Mouse (Mus musculus): ENCODE measurements around the gene Spg7. TPM values are rescaled to one million over a fixed set of nuclear protein-coding genes. Genes with fewer than 3 reads are reported as not detected.

Spg7 gene
- polyA plus RNA-seq (2012; rRNA removed): 76.9 and 93.5 TPM in 2 replicates

DNA sequence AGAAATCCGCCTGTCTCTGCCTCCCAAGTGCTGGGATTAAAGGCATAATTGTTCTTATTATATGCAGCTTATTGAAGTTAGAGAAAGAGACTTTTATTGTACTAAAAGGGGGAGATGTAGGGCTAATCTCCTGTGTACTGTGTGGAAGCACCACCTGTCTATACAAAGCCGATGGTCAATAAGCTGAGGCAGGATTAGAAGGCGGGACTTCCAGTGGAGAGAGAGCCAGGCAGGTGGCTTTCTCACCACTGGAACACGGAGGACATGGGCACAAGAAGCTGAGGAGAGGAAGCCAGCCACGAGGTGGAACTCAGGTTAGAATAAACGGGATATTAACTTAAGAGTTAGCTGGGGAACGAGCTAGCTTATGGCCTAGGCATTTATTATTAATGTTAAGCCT lies at the start of gene Spg7:
Spg7 (plus strand) TSS at position 222 of the 400 bp plus-strand sequence.
- H3K4me1 ChIP-seq (ENCODE audit: control insufficient read depth, insufficient read depth, low read length): peaks cover 8% of the 10 kb centered on the region
- TF ChIP-seq CTCF (IDR thresholded peaks at IDR 0.05; ENCODE audit: extremely low read depth, insufficient read depth, low read length) (no peak), POLR2A (IDR thresholded peaks at IDR 0.05; ENCODE audit: extremely low read depth, insufficient read depth, low read length) (no peak)
- H3K27ac ChIP-seq (ENCODE audit: insufficient read depth, low read length): no peak within 1 kb of the TSS
- H3K4me3 ChIP-seq (ENCODE audit: insufficient read depth, low read length): no peak within 1 kb of the TSS; the same call in 1 of the 2 replicates

DNA sequence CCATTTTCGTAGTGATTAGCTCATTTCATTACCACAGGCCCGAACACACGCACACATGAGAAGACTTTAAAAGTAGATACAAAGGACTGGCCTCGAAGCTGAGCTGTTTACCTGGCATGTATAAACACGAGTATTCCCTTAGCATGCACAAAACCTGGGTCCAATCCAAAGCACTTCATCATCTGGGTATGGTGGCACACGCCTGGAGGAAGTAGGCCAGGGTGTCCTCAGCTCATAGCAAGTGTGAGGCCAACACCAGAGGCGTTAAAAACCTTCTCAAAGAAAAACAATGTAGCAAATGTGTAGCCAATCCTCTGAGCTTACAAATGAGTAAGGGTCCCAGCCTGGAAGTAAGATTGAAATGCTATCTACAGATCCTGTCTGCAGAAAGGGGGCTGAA lies 48.3 kb upstream of the Spg7 start:
- Histone ChIP-seq H3K27ac (ENCODE audit: insufficient read depth, low read length) (no peak overlapping the region), H3K4me1 (ENCODE audit: control insufficient read depth, insufficient read depth, low read length) (peaks cover 12% of the 10 kb centered on the region)
- TF ChIP-seq CTCF (IDR thresholded peaks at IDR 0.05; ENCODE audit: extremely low read depth, insufficient read depth, low read length) (no peak), POLR2A (IDR thresholded peaks at IDR 0.05; ENCODE audit: extremely low read depth, insufficient read depth, low read length) (no peak)

DNA sequence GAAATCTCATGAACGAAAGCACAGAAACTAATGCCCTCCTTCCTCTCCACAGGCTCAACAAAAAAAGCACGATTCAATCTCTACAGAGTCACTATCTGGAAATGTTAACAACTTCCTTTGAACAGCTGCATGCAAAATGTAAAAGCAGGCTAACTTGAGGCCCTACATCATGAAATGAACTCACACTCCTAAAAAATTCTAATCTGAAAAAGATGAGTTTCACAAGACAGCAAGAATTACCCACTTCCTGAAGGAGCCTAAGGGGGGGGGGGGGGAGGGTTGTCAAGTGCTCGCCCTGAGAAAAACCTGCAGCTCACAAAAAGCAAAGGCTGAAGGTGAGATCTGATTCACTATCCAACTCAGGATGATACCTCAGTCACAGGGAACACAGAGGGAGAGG lies 47.7 kb upstream of the Spg7 start:
- no peak overlapping the region for H3K4me3 ChIP-seq (ENCODE audit: insufficient read depth, low read length)
- TF ChIP-seq CTCF (IDR thresholded peaks at IDR 0.05; ENCODE audit: extremely low read depth, insufficient read depth, low read length) (no peak), POLR2A (IDR thresholded peaks at IDR 0.05; ENCODE audit: extremely low read depth, insufficient read depth, low read length) (no peak)
- peaks cover 14% of the 10 kb centered on the region for H3K4me1 ChIP-seq (ENCODE audit: control insufficient read depth, insufficient read depth, low read length)
- no peak overlapping the region for H3K27ac ChIP-seq (ENCODE audit: insufficient read depth, low read length)

More for the DNA sequence above, 48.3 kb upstream of the Spg7 start:
- no peak overlapping the region for H3K4me3 ChIP-seq (ENCODE audit: insufficient read depth, low read length)

DNA sequence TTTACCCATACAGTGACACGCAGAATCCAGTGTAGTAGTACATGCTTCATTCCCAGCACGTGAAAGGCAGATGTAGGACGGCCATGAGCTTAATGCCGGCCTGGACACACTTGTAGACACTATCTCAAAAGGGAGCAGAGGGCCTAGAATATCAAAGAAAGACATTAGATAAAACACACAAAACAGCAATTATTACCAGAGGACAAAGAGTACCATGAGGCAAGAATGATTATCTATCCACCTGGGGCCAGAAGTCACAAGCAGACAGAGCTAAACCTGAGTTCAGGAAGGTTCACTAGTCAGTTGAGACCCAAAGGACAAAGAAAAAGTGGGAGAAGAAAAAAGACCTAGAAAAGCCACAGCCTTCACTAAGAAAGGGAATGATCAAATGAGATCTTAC lies 45.6 kb upstream of the Spg7 start:
- TF ChIP-seq POLR2A (IDR thresholded peaks at IDR 0.05; ENCODE audit: extremely low read depth, insufficient read depth, low read length): no peak
- TF ChIP-seq CTCF (IDR thresholded peaks at IDR 0.05; ENCODE audit: extremely low read depth, insufficient read depth, low read length): no peak

DNA sequence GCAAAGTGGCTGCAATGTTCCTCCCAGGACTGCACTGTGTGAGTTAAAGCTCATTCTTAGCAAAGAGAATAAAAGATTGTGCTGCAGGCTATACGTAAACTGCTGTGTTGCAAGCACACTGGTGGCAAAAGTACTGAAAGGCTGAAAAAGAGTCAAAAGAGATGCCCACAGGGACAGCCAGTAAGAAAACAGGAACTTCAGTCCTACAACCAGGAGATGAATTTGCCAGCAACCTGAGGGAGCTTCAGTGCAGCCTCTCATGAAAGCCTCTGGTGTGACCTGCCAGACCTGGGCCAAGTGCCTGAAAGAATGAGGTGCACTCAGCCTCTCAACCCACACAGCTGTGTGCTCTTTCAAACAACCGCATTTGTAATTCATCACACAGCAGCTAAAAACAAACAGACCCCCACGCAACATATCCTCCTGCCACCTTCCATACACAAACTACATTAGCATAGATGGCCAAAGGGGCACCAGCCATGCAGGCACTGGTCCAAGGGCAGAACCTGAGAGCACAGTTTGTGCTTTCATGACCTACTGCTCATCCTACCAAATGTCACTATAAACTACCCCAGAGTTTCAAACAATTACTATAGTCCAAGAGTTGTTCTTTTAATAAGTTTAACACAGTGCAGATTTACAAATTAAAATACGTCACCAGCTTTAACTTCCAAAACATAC lies 44.1 kb upstream of the Spg7 start:
- Histone ChIP-seq H3K4me3 (ENCODE audit: insufficient read depth, low read length) (no peak overlapping the region), H3K4me1 (ENCODE audit: control insufficient read depth, insufficient read depth, low read length) (peaks cover 17% of the 10 kb centered on the region), H3K27ac (ENCODE audit: insufficient read depth, low read length) (no peak overlapping the region)
- TF ChIP-seq CTCF (IDR thresholded peaks at IDR 0.05; ENCODE audit: extremely low read depth, insufficient read depth, low read length) (no peak), POLR2A (IDR thresholded peaks at IDR 0.05; ENCODE audit: extremely low read depth, insufficient read depth, low read length) (no peak)

More for the DNA sequence above, 45.6 kb upstream of the Spg7 start:
- Histone ChIP-seq H3K4me1 (ENCODE audit: control insufficient read depth, insufficient read depth, low read length) (peaks cover 17% of the 10 kb centered on the region), H3K4me3 (ENCODE audit: insufficient read depth, low read length) (no peak overlapping the region), H3K27ac (ENCODE audit: insufficient read depth, low read length) (no peak overlapping the region)

DNA sequence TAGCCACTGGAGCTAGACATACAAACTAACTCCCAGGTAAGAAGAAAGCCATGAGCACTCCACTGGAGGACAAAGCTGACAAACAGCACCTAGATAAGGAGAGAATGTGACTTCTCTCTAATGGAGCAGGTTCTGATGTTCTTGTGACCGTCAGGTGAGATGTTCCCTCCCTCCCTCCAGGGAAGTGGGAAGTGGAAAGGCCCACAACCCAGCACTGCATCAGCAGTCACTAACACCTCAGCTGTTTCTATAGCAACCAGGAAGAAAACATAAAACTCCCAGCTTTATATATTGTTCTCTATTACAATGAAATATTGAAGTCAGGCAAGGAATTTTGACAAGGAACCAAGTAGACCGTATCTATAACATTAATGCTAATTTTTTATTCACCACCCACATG lies 42.7 kb upstream of the Spg7 start:
- H3K4me3 ChIP-seq (ENCODE audit: insufficient read depth, low read length): no peak overlapping the region
- H3K27ac ChIP-seq (ENCODE audit: insufficient read depth, low read length): no peak overlapping the region
- no peak for TF ChIP-seq POLR2A (IDR thresholded peaks at IDR 0.05; ENCODE audit: extremely low read depth, insufficient read depth, low read length)
- no peak for TF ChIP-seq CTCF (IDR thresholded peaks at IDR 0.05; ENCODE audit: extremely low read depth, insufficient read depth, low read length)
- peaks cover 12% of the 10 kb centered on the region for H3K4me1 ChIP-seq (ENCODE audit: control insufficient read depth, insufficient read depth, low read length)

DNA sequence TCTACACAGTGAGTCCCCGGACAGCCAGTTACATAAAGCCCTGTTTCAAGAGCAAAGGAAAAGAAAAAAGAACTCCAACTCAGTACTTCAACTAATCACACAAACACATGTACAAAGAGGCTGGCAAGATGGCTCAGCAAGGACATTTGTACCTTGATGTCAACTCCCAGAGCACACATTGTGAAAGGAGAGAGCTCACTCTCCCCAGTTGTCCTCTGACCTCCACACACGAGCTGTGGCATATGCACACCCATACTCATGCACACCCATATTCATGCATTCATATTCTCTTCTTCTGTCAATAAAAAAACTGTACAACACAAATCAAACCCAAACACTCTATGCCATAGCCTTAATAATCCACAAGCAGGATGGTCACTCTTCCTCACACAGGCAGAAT lies 41.9 kb upstream of the Spg7 start:
- Histone ChIP-seq H3K4me1 (ENCODE audit: control insufficient read depth, insufficient read depth, low read length) (peaks cover 11% of the 10 kb centered on the region), H3K4me3 (ENCODE audit: insufficient read depth, low read length) (no peak overlapping the region), H3K27ac (ENCODE audit: insufficient read depth, low read length) (no peak overlapping the region)
- TF ChIP-seq POLR2A (IDR thresholded peaks at IDR 0.05; ENCODE audit: extremely low read depth, insufficient read depth, low read length) (no peak), CTCF (IDR thresholded peaks at IDR 0.05; ENCODE audit: extremely low read depth, insufficient read depth, low read length) (no peak)

DNA sequence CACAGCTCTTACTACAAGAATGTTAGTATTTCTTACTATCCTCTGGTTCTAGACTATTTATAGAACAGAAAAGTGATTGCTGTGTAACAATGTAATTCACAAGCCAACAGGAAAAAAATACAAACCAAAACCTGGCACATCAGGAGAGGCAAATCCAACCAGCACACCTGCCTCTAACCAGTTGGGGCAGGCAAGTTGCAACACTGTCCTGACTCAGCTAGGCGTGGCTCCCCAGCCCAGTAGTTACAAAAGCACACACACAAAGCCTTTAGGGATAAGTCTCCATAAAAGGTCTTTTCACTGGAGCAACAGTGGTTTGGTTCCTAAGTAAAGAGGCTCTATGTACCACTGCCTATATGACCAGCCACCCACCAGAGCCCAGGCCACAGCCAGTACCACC lies 41.5 kb upstream of the Spg7 start:
- no peak overlapping the region for H3K4me3 ChIP-seq (ENCODE audit: insufficient read depth, low read length)
- TF ChIP-seq CTCF (IDR thresholded peaks at IDR 0.05; ENCODE audit: extremely low read depth, insufficient read depth, low read length): no peak
- TF ChIP-seq POLR2A (IDR thresholded peaks at IDR 0.05; ENCODE audit: extremely low read depth, insufficient read depth, low read length): no peak
- H3K4me1 ChIP-seq (ENCODE audit: control insufficient read depth, insufficient read depth, low read length): peaks cover 10% of the 10 kb centered on the region
- no peak overlapping the region for H3K27ac ChIP-seq (ENCODE audit: insufficient read depth, low read length)

DNA sequence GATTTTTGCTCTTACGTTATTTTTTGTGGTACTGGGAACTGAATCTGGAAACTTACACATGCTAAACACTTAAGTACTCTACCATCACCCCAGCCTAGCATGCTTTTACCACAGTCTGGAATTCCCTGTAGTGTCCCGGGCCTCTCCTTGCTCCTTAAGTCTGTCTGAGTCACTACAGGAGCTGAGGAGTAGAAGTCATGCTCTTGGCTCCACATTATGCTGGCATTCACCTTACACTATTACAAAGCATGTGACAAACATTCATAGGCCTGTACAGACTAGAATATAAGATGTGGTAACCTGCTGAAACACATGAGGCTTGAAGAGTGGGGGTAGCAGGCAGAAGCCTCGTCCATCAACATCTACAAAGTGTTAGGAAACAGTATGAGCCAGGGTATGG lies 40.0 kb upstream of the Spg7 start:
- Histone ChIP-seq H3K4me1 (ENCODE audit: control insufficient read depth, insufficient read depth, low read length) (peaks cover 10% of the 10 kb centered on the region), H3K27ac (ENCODE audit: insufficient read depth, low read length) (no peak overlapping the region), H3K4me3 (ENCODE audit: insufficient read depth, low read length) (no peak overlapping the region)
- no peak for TF ChIP-seq POLR2A (IDR thresholded peaks at IDR 0.05; ENCODE audit: extremely low read depth, insufficient read depth, low read length)
- no peak for TF ChIP-seq CTCF (IDR thresholded peaks at IDR 0.05; ENCODE audit: extremely low read depth, insufficient read depth, low read length)

DNA sequence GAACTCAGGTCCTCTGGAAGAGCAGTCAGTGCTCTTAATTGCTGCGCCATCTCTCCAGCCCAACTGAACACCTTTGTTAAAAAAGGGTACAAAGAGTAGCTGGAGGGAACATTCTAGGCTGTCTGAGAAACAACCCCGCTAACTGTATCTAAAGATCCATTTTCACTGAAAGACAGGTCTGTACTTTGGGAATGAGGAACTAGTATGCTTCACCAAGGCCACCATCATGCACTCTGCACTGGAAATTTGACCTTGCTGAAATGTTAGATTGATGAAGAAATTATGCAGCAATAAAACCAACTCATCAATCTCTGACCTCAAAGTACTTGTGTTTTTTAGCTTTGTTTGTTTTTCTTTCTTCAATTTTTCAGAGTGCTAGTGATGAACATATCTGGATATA lies 38.5 kb upstream of the Spg7 start:
- Histone ChIP-seq H3K4me1 (ENCODE audit: control insufficient read depth, insufficient read depth, low read length) (peaks cover 7% of the 10 kb centered on the region), H3K4me3 (ENCODE audit: insufficient read depth, low read length) (no peak overlapping the region), H3K27ac (ENCODE audit: insufficient read depth, low read length) (no peak overlapping the region)
- no peak for TF ChIP-seq POLR2A (IDR thresholded peaks at IDR 0.05; ENCODE audit: extremely low read depth, insufficient read depth, low read length)
- TF ChIP-seq CTCF (IDR thresholded peaks at IDR 0.05; ENCODE audit: extremely low read depth, insufficient read depth, low read length): no peak
